Mouse (Mus musculus): Measurements from ENCODE around the gene Thsd4.
A peak's percentile ranks its signal among the peaks of the same experiment; 100 is the strongest.

The Thsd4 gene

DNA sequence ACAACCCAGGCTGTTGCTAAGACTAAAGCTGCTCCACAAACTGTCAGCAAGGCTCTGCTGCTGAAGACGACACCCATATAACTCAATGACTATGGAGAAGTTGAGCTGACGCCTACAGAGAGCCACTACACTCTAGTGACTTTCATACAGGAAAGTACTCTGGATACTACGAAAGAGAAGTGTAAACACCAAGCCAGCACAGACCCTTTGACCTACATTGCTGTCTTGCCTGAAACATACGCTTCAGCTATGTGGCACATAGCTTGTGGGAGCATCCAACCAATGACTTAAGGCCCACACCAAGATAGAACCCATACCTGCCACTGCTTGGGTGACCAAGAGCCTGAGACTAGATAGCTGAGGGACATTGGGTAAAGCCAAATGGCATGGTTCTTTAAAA lies 141.3 kb downstream of the Thsd4 start:
- no peak for DNase-seq (ENCODE audit: low read depth)

DNA sequence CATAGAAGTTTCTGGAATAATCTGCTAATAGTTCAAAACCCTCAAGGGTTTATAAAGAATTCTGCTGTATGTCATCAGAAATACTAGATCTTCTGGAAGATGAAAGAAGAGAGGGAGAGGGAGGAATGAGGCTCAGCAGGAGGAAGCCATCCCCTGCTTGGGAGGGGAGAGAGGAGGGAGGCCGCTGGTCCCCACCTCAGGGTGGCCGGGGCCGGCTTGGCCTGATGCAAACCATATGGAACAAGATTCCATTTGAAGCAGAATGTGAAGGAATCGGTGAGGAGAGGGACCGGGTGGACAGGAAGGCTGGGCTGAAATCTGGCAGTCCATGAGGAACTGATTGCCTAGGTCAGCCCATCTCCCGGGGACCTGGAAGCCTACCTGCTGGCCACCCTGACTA lies 143.6 kb downstream of the Thsd4 start:
- DNase-seq (ENCODE audit: low read depth), result no peak

DNA sequence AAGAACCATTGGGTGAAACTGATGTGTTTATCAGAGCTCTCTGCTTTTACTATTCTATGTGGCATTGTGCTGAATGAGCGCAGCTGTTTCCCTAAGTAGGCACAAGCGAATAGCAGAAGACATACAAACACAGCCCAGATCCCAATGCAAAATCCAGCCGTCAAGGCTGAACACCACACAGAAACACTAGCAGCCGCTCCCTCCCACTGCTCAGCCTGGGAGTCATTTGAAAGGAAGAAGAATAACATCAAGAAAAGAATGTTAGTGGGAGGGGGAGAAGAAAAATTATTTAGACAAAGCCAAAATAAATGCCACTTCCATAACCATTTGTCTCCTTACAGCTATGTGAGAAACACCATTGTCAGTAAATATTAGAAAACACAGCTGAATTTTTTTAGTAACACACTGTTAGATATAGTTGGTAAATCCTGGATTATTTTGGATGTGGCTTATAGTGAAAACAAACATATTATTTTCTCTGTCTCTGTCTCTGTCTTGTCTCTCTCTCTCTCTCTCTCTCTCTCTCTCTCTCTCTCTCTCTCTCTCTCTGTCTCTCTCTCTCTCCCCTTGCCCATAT lies 148.6 kb downstream of the Thsd4 start:
- no peak for DNase-seq (ENCODE audit: low read depth)

DNA sequence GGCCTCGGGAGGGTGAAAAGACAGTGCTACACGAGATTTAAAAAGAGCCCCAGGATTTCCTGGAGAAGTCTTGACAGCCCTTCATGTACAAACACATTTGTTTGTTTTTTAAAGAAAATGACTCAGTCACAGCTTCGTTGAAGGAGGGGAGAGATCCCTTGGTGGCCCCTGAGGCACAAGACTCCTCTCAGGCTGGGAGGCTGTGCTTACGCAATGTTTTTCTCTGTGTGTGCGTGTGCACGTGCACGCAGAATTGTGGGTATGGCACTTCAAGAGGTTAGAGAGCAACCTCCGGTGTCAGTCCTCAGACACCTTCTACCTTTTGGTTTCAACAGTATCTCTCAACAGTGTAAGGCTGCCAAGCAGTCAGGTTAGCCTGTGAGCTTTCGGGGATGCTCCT lies 153.3 kb downstream of the Thsd4 start:
- no peak for DNase-seq (ENCODE audit: low read depth)

- no peak for DNase-seq (ENCODE audit: low read depth)
Measured at GRCm38 (mm10) chr9:60367617-60368305, 154.1 kb downstream of the Thsd4 start.

DNA sequence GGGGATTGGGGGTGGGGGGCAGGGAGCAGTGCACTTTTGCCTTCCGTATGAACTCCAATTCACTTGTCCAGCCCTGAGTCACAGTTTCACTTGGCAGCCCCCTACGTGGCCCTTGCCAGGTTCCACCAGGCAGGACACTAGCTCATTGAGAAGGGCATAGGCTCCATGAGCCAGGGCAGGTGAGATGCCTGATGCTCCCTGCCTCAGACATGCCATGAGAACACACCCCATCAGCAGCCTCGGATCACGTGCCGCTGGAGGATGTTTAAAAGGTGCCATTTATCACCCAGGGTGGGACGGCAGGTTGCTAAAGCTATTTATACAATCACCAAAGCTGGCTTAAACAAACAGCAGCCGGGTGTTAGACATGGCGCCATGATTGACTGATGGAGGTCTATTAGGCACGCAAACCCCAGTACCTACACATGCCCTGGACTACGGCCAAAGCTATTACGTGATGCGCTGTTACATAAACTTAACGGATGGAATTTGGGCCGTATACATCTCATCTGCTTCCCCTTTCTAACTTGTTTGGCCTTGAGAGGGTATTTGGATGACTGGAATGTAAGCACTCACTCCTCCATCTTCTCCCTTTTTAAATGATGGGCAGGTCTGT lies 157.6 kb downstream of the Thsd4 start:
- no peak for DNase-seq (ENCODE audit: low read depth)

GRCm38 (mm10) chr9:60352351-60352750 lies 169.5 kb downstream of the Thsd4 start:
- no peak for DNase-seq (ENCODE audit: low read depth)

DNA sequence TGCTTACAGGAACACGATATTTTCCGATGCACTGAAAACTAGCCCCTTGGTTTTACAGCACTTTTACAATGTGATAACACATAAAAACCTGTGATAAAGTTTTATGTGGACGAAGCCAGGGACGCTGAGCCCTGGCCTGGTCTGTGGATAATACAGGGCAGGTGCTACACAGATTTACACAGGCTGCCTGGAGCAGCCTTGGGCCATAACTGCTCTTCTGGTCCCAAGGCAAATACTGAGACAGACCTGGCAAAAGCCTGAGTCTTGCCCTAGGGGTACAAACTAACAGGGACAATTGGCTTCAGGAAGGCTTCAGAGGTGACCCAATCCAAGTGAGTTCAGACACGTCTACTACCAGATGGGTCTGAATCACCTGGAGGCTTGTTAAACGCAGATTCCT lies 170.7 kb downstream of the Thsd4 start:
- DNase-seq (ENCODE audit: low read depth), result no peak

- no peak for DNase-seq (ENCODE audit: low read depth)
Measured at GRCm38 (mm10) chr9:60336147-60336546, 185.7 kb downstream of the Thsd4 start.

GRCm38 (mm10) chr9:60335455-60335854 lies 186.4 kb downstream of the Thsd4 start:
- no peak for DNase-seq (ENCODE audit: low read depth)

DNA sequence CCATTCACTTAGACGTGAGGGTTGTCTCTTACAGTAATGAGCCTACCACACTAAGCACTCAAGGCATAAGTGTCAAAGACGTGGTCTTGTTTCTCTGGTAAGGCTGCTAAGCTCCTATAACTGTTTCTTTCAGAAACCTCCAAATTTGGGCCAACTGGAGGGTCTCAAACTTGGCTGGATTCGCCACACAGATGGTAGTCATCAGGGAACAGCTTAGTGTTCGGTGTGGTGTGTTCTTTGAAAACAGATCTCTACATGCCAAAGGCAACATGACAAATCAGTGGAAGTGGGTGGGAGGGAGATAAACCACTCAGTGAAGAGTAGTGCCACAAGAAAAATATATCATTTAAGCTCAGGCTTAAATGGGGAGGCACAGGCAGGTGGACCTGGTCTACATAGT lies 191.9 kb downstream of the Thsd4 start:
- DNase-seq (ENCODE audit: low read depth), result no peak

- DNase-seq (ENCODE audit: low read depth), result no peak
Measured at GRCm38 (mm10) chr9:60324716-60325115, 197.1 kb downstream of the Thsd4 start.

DNA sequence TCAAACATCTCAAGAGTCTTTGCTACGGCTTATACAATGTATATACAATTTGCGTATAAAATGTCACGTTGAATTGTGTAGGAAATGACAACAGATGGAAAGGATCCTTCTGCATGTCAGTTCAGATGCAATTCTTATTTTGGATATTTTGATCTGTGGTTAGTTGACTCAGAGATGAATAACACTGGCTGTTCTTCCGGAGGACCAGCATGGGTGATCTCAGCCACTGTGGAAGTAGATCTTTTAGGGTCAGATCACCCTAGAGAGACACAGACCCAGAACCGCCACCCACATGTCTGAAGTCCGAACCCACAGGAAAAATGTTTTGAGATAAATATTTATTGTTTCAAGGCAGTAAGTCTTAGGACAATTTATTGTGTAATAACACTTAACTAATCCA lies 198.4 kb downstream of the Thsd4 start:
- DNase-seq (ENCODE audit: low read depth), result no peak

GRCm38 (mm10) chr9:60317291-60317690 lies 204.6 kb downstream of the Thsd4 start:
- DNase-seq (ENCODE audit: low read depth), result no peak

GRCm38 (mm10) chr9:60316510-60316909 lies 205.3 kb downstream of the Thsd4 start:
- DNase-seq (ENCODE audit: low read depth), result no peak

- no peak for DNase-seq (ENCODE audit: low read depth)
Measured at GRCm38 (mm10) chr9:60315533-60315932, 206.3 kb downstream of the Thsd4 start.

GRCm38 (mm10) chr9:60313661-60314060 lies 208.2 kb downstream of the Thsd4 start:
- no peak for DNase-seq (ENCODE audit: low read depth)

DNA sequence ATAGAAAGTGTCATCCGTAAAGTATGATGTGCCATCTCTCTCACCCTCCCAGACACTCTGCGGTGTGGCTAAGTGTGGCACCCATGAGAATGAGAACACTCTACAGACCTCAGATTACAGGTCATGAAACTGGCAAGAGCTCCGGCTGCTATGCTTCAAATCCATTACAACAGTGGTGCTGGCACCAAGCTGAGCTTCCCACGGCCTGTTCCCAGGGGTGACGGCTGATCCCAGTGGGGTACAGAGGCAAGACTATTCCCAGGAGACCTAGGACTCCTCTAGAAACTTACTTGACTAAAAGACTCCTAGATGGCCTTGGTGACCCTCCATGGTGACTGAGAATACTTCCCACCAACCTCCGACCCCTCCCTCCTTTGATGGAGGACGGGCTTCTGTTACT lies 209.2 kb downstream of the Thsd4 start:
- no peak for DNase-seq (ENCODE audit: low read depth)

- DNase-seq (ENCODE audit: low read depth), result no peak
Measured at GRCm38 (mm10) chr9:60311594-60312128, 210.2 kb downstream of the Thsd4 start.

GRCm38 (mm10) chr9:60310741-60311317 lies 211.0 kb downstream of the Thsd4 start:
- peak; percentile 25 for DNase-seq (ENCODE audit: low read depth)

DNA sequence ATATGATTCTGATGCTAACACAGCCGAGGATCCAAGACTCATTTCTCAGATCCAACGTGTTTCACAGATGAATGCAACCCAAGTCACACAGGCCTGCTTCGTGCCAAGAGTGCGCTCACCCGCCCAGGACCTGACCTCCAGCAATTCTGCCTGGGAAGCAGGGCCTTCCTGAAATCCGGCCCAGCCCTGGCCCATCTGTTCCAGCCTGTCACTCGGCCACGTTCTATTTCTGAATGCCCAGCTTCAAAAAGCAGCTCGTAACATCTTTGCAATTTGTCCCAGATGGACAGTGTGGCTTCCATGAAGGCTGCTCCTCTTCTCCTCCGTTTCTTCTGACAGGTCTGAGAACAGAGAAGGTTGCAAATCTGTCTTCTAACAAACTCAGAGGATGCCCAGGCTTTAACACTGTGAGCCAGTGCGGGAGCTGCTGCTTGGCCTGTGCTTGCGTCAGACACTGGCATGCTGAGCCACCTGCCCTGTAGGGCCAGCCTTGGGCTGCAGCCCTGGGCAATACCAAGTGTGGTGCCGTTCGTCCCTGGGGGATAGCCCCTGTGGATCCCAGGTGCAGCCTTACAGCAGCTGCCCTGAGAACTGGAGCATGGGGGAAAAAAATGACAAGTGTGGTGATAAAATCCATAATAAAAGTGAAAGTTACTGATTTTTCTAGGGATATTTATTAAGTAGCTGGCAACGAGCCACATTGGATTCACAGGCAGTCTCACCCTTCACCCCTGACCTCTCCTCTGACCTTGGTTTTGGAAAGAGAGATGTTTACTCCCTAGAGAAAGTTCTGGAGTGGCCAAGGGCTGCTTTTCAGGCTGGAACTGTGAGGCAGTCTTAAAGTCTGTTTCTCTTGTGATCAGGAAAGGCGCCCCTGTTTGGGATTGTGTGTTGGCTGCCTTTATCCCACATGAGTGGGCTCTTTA lies 211.8 kb downstream of the Thsd4 start:
- peak; percentile 22 for DNase-seq (ENCODE audit: low read depth)

DNA sequence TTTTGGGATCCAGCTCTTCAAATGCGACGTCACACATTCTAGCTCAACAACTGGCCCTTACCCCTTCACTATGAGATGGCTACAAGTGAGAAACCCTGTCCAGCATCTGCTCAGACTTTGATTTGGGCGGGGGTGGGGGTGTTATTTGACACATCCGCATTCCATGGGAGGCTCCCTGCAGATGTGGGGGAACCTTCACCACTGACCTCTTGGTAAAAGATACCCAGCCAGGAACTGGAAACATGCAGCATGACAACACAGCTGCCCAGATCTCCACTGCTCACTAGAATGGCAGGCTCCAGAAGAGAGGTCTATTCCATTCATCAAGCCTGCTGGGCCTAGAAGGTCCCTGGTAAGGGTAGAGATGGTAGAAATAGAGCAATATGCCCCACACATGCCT lies 213.7 kb downstream of the Thsd4 start:
- DNase-seq (ENCODE audit: low read depth), result no peak
